Mouse (Mus musculus): ENCODE data around the gene Slc25a41.

GRCm38 (mm10) chr17:57062011-57062521 lies 20.6 kb upstream of the Slc25a41 start:
- TF ChIP-seq POLR2A (IDR thresholded peaks at IDR 0.05; ENCODE audit: insufficient read depth, low read depth, low read length): no peak
- no peak for TF ChIP-seq EP300 (IDR thresholded peaks at IDR 0.05; ENCODE audit: insufficient read depth, low read depth, low read length)
- TF ChIP-seq CTCF (IDR thresholded peaks at IDR 0.05): no peak

All from heart, adult 2 months (tissue).